Mouse (Mus musculus) heart, embryonic 11.5 days (tissue): ENCODE results near the gene Eno2. TPM values are rescaled to one million over a fixed set of nuclear protein-coding genes. Genes with fewer than 3 reads are reported as not detected.
"Not testable (repeated sequence)": the region's sequence is repeated elsewhere in the genome, so short reads cannot be mapped to it uniquely, and the experiment has no call there.

ENCODE experiments used
- ATAC-seq: fragments of 200-750 bp; cut with Nextera tagmentation; replicated peaks from 2 replicates; pipeline ENCODE4 v1.8.0; 2017; ENCODE audit warnings: moderate library complexity; ENCODE audit not compliant: insufficient number of reproducible peaks, low FRiP score, low TSS enrichment
- H3K27ac ChIP-seq: fragments of 300-500 bp; sonication (generic); 2 replicates; pipeline ENCODE4 v1.5.1; 2014; ENCODE audit warnings: mild to moderate bottlenecking, low read depth, low read length
- H3K27me3 ChIP-seq: fragments of 300-500 bp; sonication (generic); 2 replicates; pipeline ENCODE4 v1.6.1; 2014; ENCODE audit warnings: mild to moderate bottlenecking, low read length, mixed read lengths; ENCODE audit not compliant: control insufficient read depth, insufficient read depth
- H3K36me3 ChIP-seq: fragments of 300-500 bp; sonication (generic); 2 replicates; pipeline ENCODE4 v1.6.1; 2014; ENCODE audit warnings: mild to moderate bottlenecking, low read length, moderate library complexity, mixed read lengths; ENCODE audit not compliant: control insufficient read depth, insufficient read depth
- H3K4me1 ChIP-seq: fragments of 300-500 bp; sonication (generic); 2 replicates; pipeline ENCODE4 v1.6.1; 2014; ENCODE audit warnings: low read length; ENCODE audit not compliant: control insufficient read depth, insufficient read depth
- H3K4me2 ChIP-seq: fragments of 300-500 bp; sonication (generic); 2 replicates; pipeline ENCODE4 v1.6.1; 2014; ENCODE audit warnings: mild to moderate bottlenecking, moderate library complexity
- H3K4me3 ChIP-seq: fragments of 300-500 bp; sonication (generic); 2 replicates; pipeline ENCODE4 v1.5.1; 2014; ENCODE audit warnings: low read depth, low read length
- H3K9ac ChIP-seq: fragments of 300-500 bp; sonication (generic); 2 replicates; pipeline ENCODE4 v1.6.1; 2014; ENCODE audit warnings: mild to moderate bottlenecking, low read depth, low read length, moderate library complexity
- H3K9me3 ChIP-seq: fragments of 300-500 bp; sonication (generic); replicated peaks from 2 replicates; pipeline ENCODE4 v1.6.1; 2016; ENCODE audit warnings: low read length; ENCODE audit not compliant: control insufficient read depth
- WGBS: fragments of 180-500 bp; shearing (Covaris S2); extraction: QIAGEN DNeasy Blood & Tissue Kit; methylation state at CpG from one replicate; pipeline ENCODE4 v1.1.7; 2014; ENCODE audit not compliant: insufficient replicate concordance; 5-methylcytosine and 5-hydroxymethylcytosine counted together
- polyA plus RNA-seq: library from polyadenylated mRNA; unstranded; fragments of >200 nt; fragmentation: Nextera tagmentation; extraction: Ambion mirVana; gene quantifications from 2 replicates; pipeline ENCODE4 v1.2.1, GENCODE M21; 2014

Gene Eno2
- polyA plus RNA-seq, 1 experiment from 2014 or later, result 5.3 TPM

- ATAC-seq, H3K9me3 ChIP-seq, H3K27me3 ChIP-seq, H3K36me3 ChIP-seq, H3K9ac ChIP-seq: not testable (repeated sequence)
- Histone ChIP-seq H3K27ac (0 out of 2 replicates have a peak overlapping the region, but pooled peaks have one; percentile 29), H3K4me3 (peak overlapping the region; percentile 23; the same call in 1 of the 2 replicates), H3K4me1 (peaks cover 14% of the 10 kb centered on the region; the same call in 1 of the 2 replicates), H3K4me2 (peak overlapping the region; percentile 54)
- 12% methylated on average over 5 of the region's 9 CpGs for WGBS
Observed at GRCm38 (mm10) chr6:124802400-124802799, 32.9 kb upstream of the Eno2 start.

- WGBS, result 80% methylated on average over 2 of the region's 2 CpGs
- Histone ChIP-seq H3K4me2 (no peak overlapping the region), H3K4me3 (no peak overlapping the region), H3K36me3 (no peaks in the 10 kb centered on the region), H3K27ac (no peak overlapping the region), H3K9ac (no peak overlapping the region), H3K9me3 (no peaks in the 10 kb centered on the region), H3K27me3 (no peaks in the 10 kb centered on the region), H3K4me1 (no peaks in the 10 kb centered on the region)
- no peak for ATAC-seq
Observed at GRCm38 (mm10) chr6:124796200-124796599, 26.7 kb upstream of the Eno2 start.

- Histone ChIP-seq H3K36me3 (no peaks in the 10 kb centered on the region), H3K9ac (no peak overlapping the region), H3K4me1 (no peaks in the 10 kb centered on the region), H3K9me3 (no peaks in the 10 kb centered on the region), H3K27ac (no peak overlapping the region), H3K4me2 (no peak overlapping the region), H3K4me3 (no peak overlapping the region), H3K27me3 (no peaks in the 10 kb centered on the region)
- 86% methylated on average over 4 of the region's 4 CpGs for WGBS
- ATAC-seq, result no peak
Observed at GRCm38 (mm10) chr6:124795781-124796180, 26.3 kb upstream of the Eno2 start.

- no peaks in the 10 kb centered on the region for H3K9me3 ChIP-seq
- WGBS, result 91% methylated on average over 3 of the region's 3 CpGs
- no peak overlapping the region for H3K4me2 ChIP-seq
- H3K36me3 ChIP-seq, result no peaks in the 10 kb centered on the region
- H3K27me3 ChIP-seq, result no peaks in the 10 kb centered on the region
- no peak for ATAC-seq
- H3K4me3 ChIP-seq, result no peak overlapping the region
- H3K27ac ChIP-seq, result no peak overlapping the region
- H3K9ac ChIP-seq, result no peak overlapping the region
- H3K4me1 ChIP-seq, result no peaks in the 10 kb centered on the region
Observed at GRCm38 (mm10) chr6:124791911-124792310, 22.4 kb upstream of the Eno2 start.

GRCm38 (mm10) chr6:124790121-124790520, 20.6 kb upstream of the Eno2 start:
- 60% methylated on average over 4 of the region's 4 CpGs for WGBS
- H3K27ac ChIP-seq, result no peak overlapping the region

GRCm38 (mm10) chr6:124789519-124789918, 20.0 kb upstream of the Eno2 start:
- WGBS, result 81% methylated on average over 4 of the region's 4 CpGs
- ATAC-seq, result no peak
- no peak overlapping the region for H3K9ac ChIP-seq

More at GRCm38 (mm10) chr6:124790121-124790520, 20.6 kb upstream of the Eno2 start:
- no peaks in the 10 kb centered on the region for H3K36me3 ChIP-seq
- H3K27me3 ChIP-seq, result no peaks in the 10 kb centered on the region
- no peak overlapping the region for H3K4me2 ChIP-seq
- ATAC-seq, result no peak
- no peak overlapping the region for H3K4me3 ChIP-seq
- H3K9ac ChIP-seq, result no peak overlapping the region
- no peaks in the 10 kb centered on the region for H3K4me1 ChIP-seq
- no peaks in the 10 kb centered on the region for H3K9me3 ChIP-seq

GRCm38 (mm10) chr6:124787722-124788121, 18.2 kb upstream of the Eno2 start:
- WGBS, result 69% methylated on average over 10 of the region's 10 CpGs
- no peaks in the 10 kb centered on the region; the same call in 1 of the 2 replicates for H3K4me1 ChIP-seq
- no peaks in the 10 kb centered on the region for H3K9me3 ChIP-seq
- ATAC-seq, result no peak
- no peaks in the 10 kb centered on the region for H3K36me3 ChIP-seq
- H3K27ac ChIP-seq, result no peak overlapping the region
- no peak overlapping the region for H3K4me2 ChIP-seq
- H3K27me3 ChIP-seq, result no peaks in the 10 kb centered on the region
- no peak overlapping the region for H3K9ac ChIP-seq
- H3K4me3 ChIP-seq, result no peak overlapping the region

More at GRCm38 (mm10) chr6:124789519-124789918, 20.0 kb upstream of the Eno2 start:
- Histone ChIP-seq H3K27me3 (no peaks in the 10 kb centered on the region), H3K27ac (no peak overlapping the region), H3K4me3 (no peak overlapping the region), H3K4me1 (no peaks in the 10 kb centered on the region), H3K4me2 (no peak overlapping the region), H3K36me3 (no peaks in the 10 kb centered on the region), H3K9me3 (no peaks in the 10 kb centered on the region)

GRCm38 (mm10) chr6:124786756-124787420, 17.4 kb upstream of the Eno2 start:
- Histone ChIP-seq H3K4me2 (no peak overlapping the region), H3K27me3 (no peaks in the 10 kb centered on the region), H3K4me1 (peaks cover 3% of the 10 kb centered on the region; the same call in 1 of the 2 replicates), H3K27ac (no peak overlapping the region), H3K9me3 (no peaks in the 10 kb centered on the region), H3K36me3 (no peaks in the 10 kb centered on the region), H3K4me3 (no peak overlapping the region), H3K9ac (no peak overlapping the region)
- WGBS, result 52% methylated on average over 8 of the region's 8 CpGs
- ATAC-seq, result no peak

GRCm38 (mm10) chr6:124782436-124782835, 13.0 kb upstream of the Eno2 start:
- peak overlapping the region; percentile 27 for H3K4me3 ChIP-seq
- peak overlapping the region; percentile 47 for H3K4me2 ChIP-seq
- peaks cover 5% of the 10 kb centered on the region; the same call in 1 of the 2 replicates for H3K4me1 ChIP-seq
- H3K9me3 ChIP-seq, result no peaks in the 10 kb centered on the region
- H3K27me3 ChIP-seq, result peaks cover 23% of the 10 kb centered on the region
- no peaks in the 10 kb centered on the region for H3K36me3 ChIP-seq
- 16% methylated on average over 6 of the region's 6 CpGs for WGBS
- ATAC-seq, result no peak
- H3K27ac ChIP-seq, result no peak overlapping the region
- no peak overlapping the region for H3K9ac ChIP-seq
